Mouse (Mus musculus) forebrain, embryonic 13.5 days (tissue): ENCODE measurements around the gene Tmem182. TPM values are rescaled to one million over a fixed set of nuclear protein-coding genes. Genes with fewer than 3 reads are reported as not detected.

Source experiments
- ATAC-seq: fragments of 200-750 bp; cut with Nextera tagmentation; 2 replicates; pipeline ENCODE4 v1.8.0; 2017
- H3K27ac ChIP-seq: fragments of 300-500 bp; sonication (generic); 2 replicates; pipeline ENCODE4 v1.5.1; 2015; ENCODE audit warnings: inconsistent platforms, mild to moderate bottlenecking, moderate library complexity
- H3K27me3 ChIP-seq: fragments of 300-500 bp; sonication (generic); 2 replicates; pipeline ENCODE4 v1.6.1; 2015; ENCODE audit warnings: mild to moderate bottlenecking, inconsistent platforms
- H3K36me3 ChIP-seq: fragments of 300-500 bp; sonication (generic); 2 replicates; pipeline ENCODE4 v1.6.1; 2015; ENCODE audit warnings: mild to moderate bottlenecking, inconsistent platforms; ENCODE audit not compliant: poor library complexity, severe bottlenecking
- H3K4me1 ChIP-seq: fragments of 300-500 bp; sonication (generic); 2 replicates; pipeline ENCODE4 v1.6.1; 2015; ENCODE audit warnings: inconsistent platforms
- H3K4me2 ChIP-seq: fragments of 300-500 bp; sonication (generic); 2 replicates; pipeline ENCODE4 v1.6.1; 2015; ENCODE audit warnings: inconsistent platforms, mild to moderate bottlenecking, moderate library complexity
- H3K4me3 ChIP-seq: fragments of 300-500 bp; sonication (generic); 2 replicates; pipeline ENCODE4 v1.5.1; 2015; ENCODE audit warnings: mild to moderate bottlenecking, inconsistent platforms
- H3K9ac ChIP-seq: fragments of 300-500 bp; sonication (generic); 2 replicates; pipeline ENCODE4 v1.6.1; 2015; ENCODE audit warnings: mild to moderate bottlenecking, inconsistent platforms
- H3K9me3 ChIP-seq: fragments of 300-500 bp; sonication (generic); replicated peaks from 2 replicates; pipeline ENCODE4 v1.6.1; 2016; ENCODE audit warnings: inconsistent platforms
- WGBS: fragments of 180-500 bp; shearing (Covaris S2); methylation state at CpG from one replicate; pipeline ENCODE4 v1.1.7; 2015; 5-methylcytosine and 5-hydroxymethylcytosine counted together
- polyA plus RNA-seq: library from polyadenylated mRNA; unstranded; fragments of >200 nt; fragmentation: Nextera tagmentation; extraction: Ambion mirVana; gene quantifications from 2 replicates; pipeline ENCODE4 v1.2.1, GENCODE M21; 2015

Gene Tmem182
- polyA plus RNA-seq, 1 experiment from 2014 or later, result 0.09 TPM

DNA sequence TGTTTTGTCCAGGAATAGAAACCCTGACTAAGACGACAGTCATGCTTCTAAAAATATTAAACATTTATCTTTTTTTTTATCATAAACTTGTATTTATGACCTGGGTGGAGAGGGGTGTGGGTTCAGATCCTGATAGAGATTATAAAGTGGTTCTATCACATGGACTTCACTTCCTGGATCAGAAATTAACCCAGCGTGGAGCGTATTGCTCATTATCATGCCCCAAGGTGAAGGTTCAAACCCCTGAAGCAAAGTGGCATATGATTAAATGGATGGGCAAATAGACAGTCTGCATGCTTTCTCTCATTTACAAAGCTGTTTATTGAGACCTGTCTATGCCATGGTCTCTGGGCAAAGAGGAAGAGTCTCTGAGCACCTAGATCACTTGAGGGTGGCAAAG lies 28.6 kb upstream of the Tmem182 start:
- Histone ChIP-seq H3K4me1 (no peaks in the 10 kb centered on the region), H3K27ac (no peak overlapping the region), H3K36me3 (peaks cover 29% of the 10 kb centered on the region), H3K4me3 (no peak overlapping the region), H3K9ac (no peak overlapping the region), H3K4me2 (no peak overlapping the region), H3K9me3 (peaks cover 9% of the 10 kb centered on the region), H3K27me3 (no peaks in the 10 kb centered on the region)
- 93% methylated on average over 3 of the region's 3 CpGs for WGBS
- ATAC-seq, result no peak

DNA sequence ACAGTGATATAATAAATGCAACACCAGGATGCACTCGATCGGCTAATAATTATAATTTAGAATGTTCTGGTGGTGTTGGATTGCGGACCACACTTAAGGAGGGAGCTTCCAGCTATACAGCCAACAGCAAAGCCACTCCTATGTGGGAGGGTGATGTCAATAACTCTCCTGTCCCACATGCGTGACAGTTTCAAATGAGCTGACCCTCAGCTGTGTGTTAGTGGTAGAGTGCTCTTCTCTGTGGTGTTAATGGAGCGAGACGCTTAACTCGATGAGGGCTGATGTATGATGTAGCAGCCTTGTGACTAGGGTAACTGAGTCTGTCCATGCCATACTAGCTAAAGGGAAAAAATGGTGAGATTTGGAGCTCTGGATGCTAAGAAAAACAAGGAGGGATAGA lies 22.0 kb upstream of the Tmem182 start:
- ATAC-seq, result no peak
- WGBS, result 97% methylated on average over 7 of the region's 7 CpGs
- H3K4me2 ChIP-seq, result no peak overlapping the region

DNA sequence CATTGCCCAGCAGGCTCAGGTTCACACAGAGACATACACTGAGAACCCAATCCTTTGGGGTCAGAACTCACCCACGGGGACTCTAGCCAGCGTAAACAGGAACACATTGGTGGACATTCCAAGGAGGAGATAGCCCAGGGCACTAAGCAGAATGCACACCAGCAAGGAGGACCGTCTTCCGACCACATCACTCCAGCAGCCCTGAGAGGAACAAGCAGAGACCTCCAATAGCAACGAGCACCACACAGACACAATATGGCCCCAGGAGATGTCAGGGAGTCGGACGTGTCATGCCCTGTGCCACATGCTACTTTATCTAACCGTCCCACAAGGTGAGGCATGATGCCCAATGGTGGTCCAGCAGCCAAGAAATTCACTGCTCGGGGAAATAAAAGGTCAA lies 21.1 kb upstream of the Tmem182 start:
- no peaks in the 10 kb centered on the region for H3K27me3 ChIP-seq
- no peak overlapping the region for H3K4me2 ChIP-seq
- no peak overlapping the region for H3K27ac ChIP-seq
- H3K9ac ChIP-seq, result no peak overlapping the region
- H3K4me1 ChIP-seq, result peaks cover 4% of the 10 kb centered on the region
- ATAC-seq, result no peak
- H3K9me3 ChIP-seq, result peaks cover 1% of the 10 kb centered on the region
- WGBS, result 91% methylated on average over 9 of the region's 9 CpGs
- H3K4me3 ChIP-seq, result no peak overlapping the region
- peaks cover 12% of the 10 kb centered on the region for H3K36me3 ChIP-seq

More for the DNA sequence above, 22.0 kb upstream of the Tmem182 start:
- Histone ChIP-seq H3K4me1 (no peaks in the 10 kb centered on the region), H3K9ac (no peak overlapping the region), H3K36me3 (peaks cover 21% of the 10 kb centered on the region), H3K4me3 (no peak overlapping the region), H3K27ac (no peak overlapping the region), H3K27me3 (no peaks in the 10 kb centered on the region), H3K9me3 (peaks cover 8% of the 10 kb centered on the region)

DNA sequence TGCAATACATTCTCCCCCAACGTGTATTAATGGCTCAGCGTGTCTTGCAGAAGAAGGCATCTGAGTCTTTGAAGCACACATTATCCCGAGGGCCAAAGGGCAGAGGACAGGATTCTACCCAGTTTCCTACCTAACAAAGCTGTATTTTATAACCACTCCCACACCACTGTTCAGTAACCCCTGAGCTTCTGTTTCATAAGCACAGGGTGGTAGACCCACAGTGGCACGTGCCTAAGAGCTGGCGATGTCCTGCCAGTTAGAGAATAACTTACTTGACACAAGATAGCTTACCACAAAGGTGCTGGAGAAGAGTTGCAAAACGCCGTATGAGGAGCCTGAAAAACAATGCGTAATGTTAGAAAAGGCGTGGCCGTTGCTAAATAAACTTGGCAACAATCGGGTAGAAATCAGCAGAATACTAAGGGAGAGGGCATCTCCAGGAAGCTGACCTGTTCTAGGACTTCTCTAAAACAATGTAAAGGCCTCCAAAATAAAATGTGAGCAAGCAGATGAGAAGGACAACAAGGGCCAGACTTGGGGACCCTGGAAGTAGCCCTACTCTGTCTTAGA lies 19.4 kb upstream of the Tmem182 start:
- Histone ChIP-seq H3K9ac (no peak overlapping the region), H3K36me3 (no peaks in the 10 kb centered on the region), H3K4me1 (peaks cover 16% of the 10 kb centered on the region), H3K4me2 (no peak overlapping the region), H3K4me3 (no peak overlapping the region), H3K27ac (no peak overlapping the region), H3K9me3 (no peaks in the 10 kb centered on the region), H3K27me3 (no peaks in the 10 kb centered on the region)
- ATAC-seq, result no peak
- 87% methylated on average over 11 of the region's 11 CpGs for WGBS

DNA sequence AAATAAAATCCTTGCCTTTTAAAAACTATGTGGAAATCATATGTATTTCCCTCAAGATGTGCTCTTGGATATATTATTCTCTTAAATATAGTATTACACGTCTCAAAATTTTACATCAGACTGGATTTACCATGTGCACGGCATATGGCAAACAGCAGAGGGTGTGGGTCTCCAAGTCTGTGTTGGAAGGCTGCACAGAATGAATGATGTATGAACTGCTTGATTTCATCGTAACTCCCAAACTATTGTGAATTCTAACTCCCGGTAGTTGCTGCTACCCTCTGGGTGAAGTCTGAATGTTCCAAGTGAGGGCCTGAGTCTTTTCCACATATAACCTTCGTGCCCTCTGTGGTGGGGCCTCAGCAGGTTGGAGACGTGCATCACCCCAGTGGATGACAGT lies 16.4 kb upstream of the Tmem182 start:
- 76% methylated on average over 6 of the region's 6 CpGs for WGBS
- Histone ChIP-seq H3K36me3 (no peaks in the 10 kb centered on the region), H3K4me1 (peaks cover 18% of the 10 kb centered on the region), H3K27me3 (no peaks in the 10 kb centered on the region), H3K9me3 (no peaks in the 10 kb centered on the region), H3K27ac (no peak overlapping the region), H3K4me3 (no peak overlapping the region), H3K9ac (no peak overlapping the region), H3K4me2 (no peak overlapping the region)
- no peak; the same call in 1 of the 2 replicates for ATAC-seq

DNA sequence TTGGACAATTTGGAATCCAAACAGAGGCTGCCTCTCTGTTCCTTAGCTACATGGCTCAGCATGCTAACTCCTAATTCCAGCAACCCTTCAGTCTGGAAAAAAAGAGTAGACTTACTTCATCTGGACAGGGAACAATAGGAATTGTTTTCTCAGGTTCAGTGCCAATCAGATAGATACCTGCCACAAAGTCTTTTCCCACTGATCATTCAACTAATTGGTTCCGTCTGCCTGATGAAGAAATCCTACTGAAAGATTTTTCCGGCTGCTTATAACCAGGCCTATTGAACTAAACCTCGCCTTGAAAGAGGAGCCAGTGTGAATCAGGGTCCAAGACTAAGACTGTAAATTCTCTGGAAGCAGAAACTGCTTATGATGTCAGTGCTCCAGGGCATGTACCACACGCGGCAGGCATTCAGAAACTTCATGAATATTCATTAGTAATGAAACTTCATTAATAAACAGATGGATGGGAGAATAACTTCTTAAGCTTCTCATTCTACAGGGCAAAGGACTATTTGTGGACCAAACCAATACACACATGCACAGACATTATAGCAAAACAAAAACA lies 15.7 kb upstream of the Tmem182 start:
- 9% methylated on average over 5 of the region's 5 CpGs for WGBS
- H3K9ac ChIP-seq, result no peak overlapping the region; the same call in 1 of the 2 replicates
- no peaks in the 10 kb centered on the region for H3K9me3 ChIP-seq
- H3K4me1 ChIP-seq, result peaks cover 18% of the 10 kb centered on the region
- 0 out of 2 replicates have a peak overlapping the region, but pooled peaks have one; percentile 28 for H3K27ac ChIP-seq
- H3K36me3 ChIP-seq, result no peaks in the 10 kb centered on the region
- peak; percentile 71 for ATAC-seq
- H3K27me3 ChIP-seq, result no peaks in the 10 kb centered on the region
- peak overlapping the region; percentile 70 for H3K4me2 ChIP-seq
- peak overlapping the region; percentile 69 for H3K4me3 ChIP-seq

DNA sequence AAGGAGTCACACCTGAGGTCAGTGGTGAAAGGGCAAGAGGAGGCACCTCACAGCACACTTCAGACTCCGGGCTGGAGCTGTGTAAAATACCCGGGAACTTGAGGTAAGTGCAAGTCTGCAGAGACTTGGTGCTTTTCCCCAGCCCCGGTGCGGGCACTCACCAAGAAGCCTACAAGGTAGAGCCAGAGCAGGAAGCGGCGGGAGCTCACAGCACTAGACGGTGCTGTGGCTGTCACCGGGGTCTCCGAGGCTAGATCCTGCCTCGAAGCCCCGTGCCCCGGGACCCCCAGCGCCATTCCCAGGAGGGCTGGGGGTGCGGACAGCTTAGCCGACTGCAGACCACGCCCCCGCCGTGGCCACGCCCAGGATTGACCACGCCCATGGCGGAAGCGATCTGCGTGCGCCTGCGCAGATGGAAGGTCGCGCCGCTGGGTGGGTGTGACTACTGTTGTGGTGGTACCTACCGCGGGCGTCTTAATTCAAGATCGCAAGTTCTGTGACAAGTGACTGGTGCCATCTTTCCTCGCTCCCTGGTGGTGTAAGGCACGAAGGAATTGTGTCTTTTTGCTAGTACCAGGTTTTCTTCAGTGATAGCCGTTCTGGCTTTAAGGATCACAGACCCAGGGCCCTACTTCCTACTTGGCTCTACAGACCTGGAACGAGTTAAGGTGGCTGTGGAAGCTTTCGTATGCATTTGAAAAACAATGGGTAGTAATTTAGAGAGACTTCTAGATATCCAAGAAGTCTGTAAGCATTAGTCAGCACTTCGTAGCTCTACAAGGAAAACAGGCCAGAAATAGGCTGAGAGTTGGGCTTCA lies 14.9 kb upstream of the Tmem182 start, which contains the start of gene Mfsd9:
Gene Mfsd9, minus strand, starts transcription at position 364 of the 818 bp plus-strand sequence.
- Histone ChIP-seq H3K36me3 (no peaks in the 10 kb centered on the region), H3K4me2 (peak within 1 kb of the TSS; percentile 70), H3K9me3 (no peaks in the 10 kb centered on the region), H3K4me3 (peak within 1 kb of the TSS; percentile 69), H3K9ac (peak within 1 kb of the TSS; percentile 58), H3K27me3 (no peaks in the 10 kb centered on the region), H3K4me1 (peaks cover 18% of the 10 kb centered on the region), H3K27ac (peak within 1 kb of the TSS; percentile 28; the same call in 1 of the 2 replicates)
- WGBS, result 3% methylated on average over 38 of the region's 38 CpGs
- ATAC-seq, result peak; percentile 91

DNA sequence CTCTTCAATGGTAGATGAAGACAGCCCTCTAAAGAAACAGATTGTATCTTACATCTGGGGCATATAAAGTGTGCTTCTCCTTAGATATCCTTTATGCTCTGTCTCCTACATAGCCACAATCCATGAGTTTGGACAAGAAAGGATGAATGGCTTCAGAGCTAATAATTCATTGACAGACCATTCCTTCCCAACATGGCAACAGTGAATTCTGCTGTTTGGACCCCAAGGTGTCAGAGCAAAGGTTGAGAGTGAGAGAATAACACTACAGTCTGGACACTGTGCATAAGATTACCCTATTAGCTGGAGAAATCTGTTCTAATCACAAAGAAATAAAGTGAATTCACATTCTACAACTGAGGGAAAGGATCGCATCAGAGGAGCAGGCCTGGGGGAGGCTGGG lies 9.9 kb upstream of the Tmem182 start:
- Histone ChIP-seq H3K27ac (no peak overlapping the region), H3K36me3 (no peaks in the 10 kb centered on the region), H3K27me3 (no peaks in the 10 kb centered on the region), H3K9me3 (no peaks in the 10 kb centered on the region), H3K4me2 (no peak overlapping the region), H3K4me1 (0 out of 2 replicates have a peak, but pooled peaks cover 4% of the 10 kb centered on the region), H3K4me3 (no peak overlapping the region), H3K9ac (no peak overlapping the region)
- ATAC-seq, result no peak
- 93% methylated on average over 1 of the region's 1 CpGs for WGBS

DNA sequence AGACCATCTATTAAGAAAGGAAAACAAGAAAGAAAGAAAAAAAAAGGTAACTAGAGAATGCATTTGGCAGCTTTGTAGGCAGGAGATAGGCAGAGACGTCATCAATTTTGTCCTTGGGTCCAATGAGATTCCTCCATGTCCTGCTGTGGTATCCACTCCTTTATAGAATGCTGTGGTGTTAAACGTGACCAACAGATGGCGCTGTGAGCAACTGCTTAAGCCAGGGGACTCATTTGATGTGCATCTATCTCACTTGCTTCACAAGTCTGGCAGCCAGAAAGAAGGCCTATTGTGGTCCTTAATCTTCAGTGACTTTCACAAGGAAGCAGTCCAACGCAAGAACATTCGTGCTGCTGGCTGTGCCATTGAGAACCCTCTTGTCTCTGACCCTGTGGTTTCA lies 8.1 kb upstream of the Tmem182 start:
- Histone ChIP-seq H3K36me3 (no peaks in the 10 kb centered on the region), H3K9ac (no peak overlapping the region), H3K4me3 (no peak overlapping the region), H3K4me1 (no peaks in the 10 kb centered on the region), H3K4me2 (no peak overlapping the region), H3K27ac (no peak overlapping the region), H3K9me3 (no peaks in the 10 kb centered on the region), H3K27me3 (no peaks in the 10 kb centered on the region)
- 10% methylated on average over 5 of the region's 5 CpGs for WGBS
- peak; percentile 41; the same call in 1 of the 2 replicates for ATAC-seq

DNA sequence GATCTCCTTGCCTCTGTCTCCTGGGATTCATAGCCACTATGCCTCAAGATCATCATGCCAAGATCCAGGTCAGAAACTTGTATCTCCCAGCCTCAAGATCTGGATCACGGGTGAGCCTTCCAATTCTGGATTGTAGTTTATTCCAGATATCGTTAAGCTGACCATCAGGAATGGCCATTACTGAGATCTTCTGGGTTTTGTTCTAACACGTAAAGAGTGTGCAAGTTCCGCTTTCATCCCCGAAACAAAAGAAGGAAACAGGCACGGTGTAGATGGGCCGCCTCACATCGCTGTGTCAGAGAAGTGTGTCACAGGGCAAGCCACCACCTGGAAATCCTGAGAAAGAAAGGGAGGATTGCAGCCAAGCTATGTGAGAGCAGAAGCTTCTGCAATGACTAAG lies 6.3 kb upstream of the Tmem182 start:
- ATAC-seq, result no peak

DNA sequence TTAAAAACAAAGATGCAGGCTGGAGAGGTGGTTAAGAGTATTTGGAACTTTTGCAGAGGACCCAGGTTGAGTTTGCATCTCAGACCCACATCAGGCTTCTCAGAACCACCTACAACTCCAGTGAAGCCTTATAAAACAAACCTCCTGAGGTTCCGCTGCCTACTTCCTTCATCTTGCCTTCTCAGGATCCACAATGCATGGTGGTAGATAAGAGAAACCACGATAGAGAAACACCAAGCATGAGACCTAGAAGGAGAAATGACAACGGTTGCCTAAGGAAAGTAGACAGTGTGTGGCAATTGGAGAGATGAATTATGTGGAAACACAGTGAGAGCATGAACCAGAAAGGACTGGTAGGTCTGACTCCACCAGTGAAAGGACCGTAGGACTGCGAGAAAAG lies 4.5 kb upstream of the Tmem182 start:
- Histone ChIP-seq H3K27me3 (no peaks in the 10 kb centered on the region), H3K4me3 (no peak overlapping the region), H3K4me1 (no peaks in the 10 kb centered on the region), H3K9ac (no peak overlapping the region), H3K4me2 (no peak overlapping the region), H3K27ac (no peak overlapping the region), H3K36me3 (no peaks in the 10 kb centered on the region), H3K9me3 (no peaks in the 10 kb centered on the region)
- no peak for ATAC-seq
- WGBS, result 93% methylated on average over 5 of the region's 5 CpGs

More for the DNA sequence above, 6.3 kb upstream of the Tmem182 start:
- H3K27ac ChIP-seq, result no peak overlapping the region
- no peak overlapping the region for H3K4me2 ChIP-seq
- H3K9me3 ChIP-seq, result no peaks in the 10 kb centered on the region
- WGBS, result 92% methylated on average over 8 of the region's 8 CpGs
- H3K9ac ChIP-seq, result no peak overlapping the region
- no peaks in the 10 kb centered on the region for H3K36me3 ChIP-seq
- H3K4me3 ChIP-seq, result no peak overlapping the region
- no peaks in the 10 kb centered on the region for H3K4me1 ChIP-seq
- H3K27me3 ChIP-seq, result no peaks in the 10 kb centered on the region

DNA sequence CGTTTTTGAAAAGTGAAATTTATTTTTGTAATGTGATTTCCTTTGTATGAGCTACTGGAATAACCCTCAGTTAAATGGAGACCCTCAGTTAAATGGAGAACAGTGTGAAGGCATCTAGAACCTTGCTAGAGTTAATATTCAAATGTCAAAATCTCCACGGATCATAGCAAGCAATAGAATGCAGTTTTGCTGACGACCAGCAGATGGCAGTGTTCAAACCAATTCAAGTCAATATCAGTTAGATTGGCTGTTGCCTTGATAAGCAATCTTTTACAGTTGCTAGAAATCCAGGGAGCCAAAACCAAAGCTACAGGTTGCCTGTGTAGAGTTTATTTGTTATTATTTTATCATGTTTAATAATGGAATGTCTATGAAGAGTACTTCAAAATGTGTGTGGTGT lies 2.6 kb upstream of the Tmem182 start:
- Histone ChIP-seq H3K4me1 (no peaks in the 10 kb centered on the region), H3K9me3 (no peaks in the 10 kb centered on the region), H3K4me3 (no peak overlapping the region), H3K27me3 (no peaks in the 10 kb centered on the region), H3K36me3 (no peaks in the 10 kb centered on the region), H3K4me2 (no peak overlapping the region), H3K27ac (no peak overlapping the region), H3K9ac (no peak overlapping the region)
- no peak for ATAC-seq
- WGBS, result 22% methylated on average over 3 of the region's 3 CpGs
